Mouse (Mus musculus) MEL (cell line): ENCODE measurements around the gene Cyth4. TPM values are rescaled to one million over a fixed set of nuclear protein-coding genes. Genes with fewer than 3 reads are reported as not detected.

Experiments used
- DNase-seq: peaks from one replicate; pipeline ENCODE4 v3.0.0; 2011; ENCODE audit warnings: low read depth, low spot score
- H3K27ac ChIP-seq: 2 replicates; pipeline ENCODE4 v1.5.1; 2012; ENCODE audit warnings: low read depth, mild to moderate bottlenecking, control low read depth, low read length, moderate library complexity; ENCODE audit not compliant: control insufficient read depth
- H3K27me3 ChIP-seq, 2 experiments: fragments of 150-350 bp in 1 of 2; sonication (generic) in 1 of 2; 2 replicates each; pipeline ENCODE4 v1.6.1; 2012; ENCODE audit warnings: low read length in 2 of 2, mild to moderate bottlenecking in 2 of 2, improper control_type of control experiment in 1 of 2, moderate library complexity in 1 of 2; ENCODE audit not compliant: insufficient read depth in 2 of 2, control insufficient read depth in 1 of 2
- H3K36me3 ChIP-seq, 2 experiments: 2 replicates each; pipeline ENCODE4 v1.6.1; 2012 to 2014; ENCODE audit warnings: low read length in 2 of 2, improper control_type of control experiment in 1 of 2, inconsistent platforms in 1 of 2, mild to moderate bottlenecking in 1 of 2; ENCODE audit not compliant: insufficient read depth in 2 of 2, control insufficient read depth in 1 of 2
- H3K4me1 ChIP-seq, 2 experiments: fragments of 150-350 bp in 1 of 2; sonication (generic) in 1 of 2; 2 replicates each; pipeline ENCODE4 v1.6.1; 2012; ENCODE audit warnings: low read length in 2 of 2, improper control_type of control experiment in 1 of 2, mild to moderate bottlenecking in 1 of 2; ENCODE audit not compliant: insufficient read depth in 2 of 2, control insufficient read depth in 1 of 2
- H3K4me3 ChIP-seq, 2 experiments: fragments of 150-350 bp in 1 of 2; sonication (generic) in 1 of 2; 2 replicates each; pipeline ENCODE4 v1.5.1; 2012; ENCODE audit warnings: low read depth in 2 of 2, low read length in 2 of 2, mild to moderate bottlenecking in 2 of 2, moderate library complexity in 2 of 2, control low read depth in 1 of 2, improper control_type of control experiment in 1 of 2; ENCODE audit not compliant: control insufficient read depth in 1 of 2, insufficient read depth in 1 of 2
- H3K79me2 ChIP-seq: 2 replicates; pipeline ENCODE4 v1.6.1; 2012; ENCODE audit warnings: mild to moderate bottlenecking, low read length, moderate library complexity; ENCODE audit not compliant: control insufficient read depth, poor library complexity, insufficient read depth
- H3K9ac ChIP-seq: 2 replicates; pipeline ENCODE4 v1.6.1; 2012; ENCODE audit warnings: low read depth, mild to moderate bottlenecking, control low read depth, low read length, moderate library complexity; ENCODE audit not compliant: control insufficient read depth, poor library complexity, severe bottlenecking
- H3K9me3 ChIP-seq: fragments of 150-350 bp; sonication (generic); replicated peaks from 2 replicates; pipeline ENCODE4 v1.6.1; 2012; ENCODE audit warnings: mild to moderate bottlenecking, low read length, improper control_type of control experiment, moderate library complexity; ENCODE audit not compliant: insufficient read depth
- CHD1 ChIP-seq: IDR thresholded peaks from 2 replicates; pipeline ENCODE4 v1.6.1; 2012; ENCODE audit warnings: low read depth, mild to moderate bottlenecking, inconsistent platforms, low read length, improper control_type of control experiment
- CHD2 ChIP-seq: IDR thresholded peaks from 2 replicates; pipeline ENCODE4 v1.6.1; 2011; ENCODE audit warnings: low read length, improper control_type of control experiment
- ELF1 ChIP-seq: IDR thresholded peaks from 2 replicates; pipeline ENCODE4 v1.6.1; 2014; ENCODE audit warnings: low read depth, mild to moderate bottlenecking, inconsistent platforms, low read length, improper control_type of control experiment, moderate library complexity
- EP300 ChIP-seq, 2 experiments: IDR thresholded peaks; 2 replicates each; pipeline ENCODE4 v1.6.1; 2011; ENCODE audit warnings: improper control_type of control experiment in 2 of 2, low read length in 2 of 2, low read depth in 1 of 2, mild to moderate bottlenecking in 1 of 2
- ETS1 ChIP-seq: IDR thresholded peaks from 2 replicates; pipeline ENCODE4 v1.6.1; 2012; ENCODE audit warnings: low read depth, mild to moderate bottlenecking, inconsistent platforms, low read length, improper control_type of control experiment, moderate library complexity
- HCFC1 ChIP-seq: IDR thresholded peaks from 2 replicates; pipeline ENCODE4 v1.6.1; 2012; ENCODE audit warnings: low read depth, mild to moderate bottlenecking, inconsistent platforms, low read length, improper control_type of control experiment, moderate library complexity
- JUND ChIP-seq: IDR thresholded peaks from 2 replicates; pipeline ENCODE4 v1.6.1; 2011; ENCODE audit warnings: low read depth, mild to moderate bottlenecking, improper control_type of control experiment, low read length
- KAT2A ChIP-seq: conservative IDR thresholded peaks from 2 replicates; pipeline ENCODE4 v1.6.1; 2012; ENCODE audit warnings: low read depth, low read length, improper control_type of control experiment, inconsistent platforms
- MAFK ChIP-seq: IDR thresholded peaks from 2 replicates; pipeline ENCODE4 v1.6.1; 2011; ENCODE audit warnings: low read depth, mild to moderate bottlenecking, low read length, improper control_type of control experiment, borderline replicate concordance
- MEF2A ChIP-seq: IDR thresholded peaks from 2 replicates; pipeline ENCODE4 v1.6.1; 2014; ENCODE audit warnings: low read depth, mild to moderate bottlenecking, inconsistent platforms, low read length, improper control_type of control experiment; ENCODE audit not compliant: poor library complexity, insufficient replicate concordance, severe bottlenecking; ENCODE audit errors: extremely low read depth
- MXI1 ChIP-seq: IDR thresholded peaks from 2 replicates; pipeline ENCODE4 v1.6.1; 2011; ENCODE audit warnings: mild to moderate bottlenecking, low read depth, low read length, improper control_type of control experiment
- MYC ChIP-seq: IDR thresholded peaks from 2 replicates; pipeline ENCODE4 v1.6.1; 2011; ENCODE audit warnings: low read depth, mild to moderate bottlenecking, low read length, improper control_type of control experiment, moderate library complexity
- NELFE ChIP-seq: IDR thresholded peaks from 2 replicates; pipeline ENCODE4 v1.6.1; 2011; ENCODE audit warnings: low read depth, low read length, improper control_type of control experiment
- NRF1 ChIP-seq: IDR thresholded peaks from 2 replicates; pipeline ENCODE4 v1.6.1; 2014; ENCODE audit warnings: low read depth, mild to moderate bottlenecking, inconsistent platforms, low read length, improper control_type of control experiment, moderate library complexity; ENCODE audit not compliant: poor library complexity, insufficient read depth, severe bottlenecking
- POLR2A ChIP-seq, 2 experiments: IDR thresholded peaks; 2 replicates each; pipeline ENCODE4 v1.6.1; 2011 to 2012; ENCODE audit warnings: low read length in 2 of 2, mild to moderate bottlenecking in 2 of 2, control low read depth in 1 of 2, improper control_type of control experiment in 1 of 2, low read depth in 1 of 2, moderate library complexity in 1 of 2; ENCODE audit not compliant: control insufficient read depth in 1 of 2, insufficient read depth in 1 of 2, poor library complexity in 1 of 2
- POLR2AphosphoS5 ChIP-seq: IDR thresholded peaks from 2 replicates; pipeline ENCODE4 v1.6.1; 2012; ENCODE audit warnings: low read depth, borderline replicate concordance, mild to moderate bottlenecking, inconsistent platforms, low read length, moderate library complexity, mixed read lengths
- SIN3A ChIP-seq: IDR thresholded peaks from 2 replicates; pipeline ENCODE4 v1.6.1; 2012; ENCODE audit warnings: low read length, improper control_type of control experiment, inconsistent platforms
- SMC3 ChIP-seq: IDR thresholded peaks from 2 replicates; pipeline ENCODE4 v1.6.1; 2011; ENCODE audit warnings: low read depth, low read length, improper control_type of control experiment
- TBP ChIP-seq: IDR thresholded peaks from 2 replicates; pipeline ENCODE4 v1.8.0; 2011; ENCODE audit warnings: low read depth, low read length, improper control_type of control experiment
- TCF12 ChIP-seq: IDR thresholded peaks from 2 replicates; pipeline ENCODE4 v1.6.1; 2014; ENCODE audit warnings: low read depth, mild to moderate bottlenecking, inconsistent platforms, low read length, improper control_type of control experiment, moderate library complexity
- USF1 ChIP-seq: IDR thresholded peaks from 2 replicates; pipeline ENCODE4 v1.6.1; 2014; ENCODE audit warnings: low read depth, mild to moderate bottlenecking, inconsistent platforms, low read length, improper control_type of control experiment, moderate library complexity
- USF2 ChIP-seq, 2 experiments: IDR thresholded peaks; 2 replicates each; pipeline ENCODE4 v1.6.1; 2011 to 2012; ENCODE audit warnings: improper control_type of control experiment in 2 of 2, low read length in 2 of 2, borderline replicate concordance in 1 of 2, inconsistent platforms in 1 of 2, low read depth in 1 of 2, mild to moderate bottlenecking in 1 of 2; ENCODE audit not compliant: insufficient read depth in 1 of 2
- ZC3H11A ChIP-seq: IDR thresholded peaks from 2 replicates; pipeline ENCODE4 v1.6.1; 2012; ENCODE audit warnings: low read depth, mild to moderate bottlenecking, inconsistent platforms, low read length, improper control_type of control experiment
- ZMIZ1 ChIP-seq: IDR thresholded peaks from 2 replicates; pipeline ENCODE4 v1.6.1; 2012; ENCODE audit warnings: low read depth, mild to moderate bottlenecking, inconsistent platforms, low read length, improper control_type of control experiment, moderate library complexity
- ZNF384 ChIP-seq: IDR thresholded peaks from 2 replicates; pipeline ENCODE4 v1.6.1; 2012; ENCODE audit warnings: low read depth, mild to moderate bottlenecking, inconsistent platforms, low read length, improper control_type of control experiment
- polyA plus RNA-seq, 2 experiments: library from polyadenylated mRNA; stranded (reverse) in 1 of 2; unstranded in 1 of 2; fragments of >175 nt in 1 of 2; fragments of >200 nt in 1 of 2; gene quantifications; 2 replicates each; pipeline versions ENCODE4 v1.2.1 to v1.2.4; 2012; ENCODE audit warnings: low replicate concordance in 2 of 2, low read depth in 1 of 2; ENCODE audit not compliant: insufficient read length in 2 of 2, insufficient read depth in 1 of 2, missing spikeins in 1 of 2
- total RNA-seq: library from RNA; depleted of rRNA; stranded (reverse); fragments of 300-350 nt; gene quantifications from 2 replicates; pipeline ENCODE4 v1.2.3, GENCODE M21; 2012; rRNA removed

Gene Cyth4
- total RNA-seq (8.7 and 9.2 TPM in 2 replicates), polyA plus RNA-seq (10 to 100 TPM in 1 of 2 experiments, not detected in 1; 23.5 TPM)

- Histone ChIP-seq H3K4me1 (peaks cover 0 to 11% of the 10 kb centered on the region in 2 experiments; a peak in 2 of 4 replicates), H3K79me2 (no peaks in the 10 kb centered on the region), H3K9me3 (no peaks in the 10 kb centered on the region), H3K27ac (peak within 1 kb of the TSS; percentile 59), H3K9ac (peak within 1 kb of the TSS; percentile 56), H3K36me3 (no peaks in the 10 kb centered on the region), H3K27me3 (no peaks in the 10 kb centered on the region), H3K4me3 (peak within 1 kb of the TSS; percentile 58 to 73)
- peak; percentile 20; the same call in 1 of the 2 replicates for TF ChIP-seq TCF12
- TF ChIP-seq TBP = 0 out of 2 replicates have a peak, but pooled peaks have one; percentile 14
- peak; percentile 45; the same call in 1 of the 2 replicates for TF ChIP-seq SIN3A
- no peak for TF ChIP-seq MYC
- TF ChIP-seq JUND = no peak
- TF ChIP-seq NELFE = peak; percentile 49
- TF ChIP-seq EP300 (IDR thresholded peaks at IDR 0.05; ENCODE audit: low read depth in 1 of 2, low read length in 2 of 2) = no peak
- peak; percentile 44; the same call in 1 of the 2 replicates for TF ChIP-seq HCFC1
- no peak for TF ChIP-seq CHD2
- no peak for TF ChIP-seq USF1
- TF ChIP-seq SMC3 = no peak
- TF ChIP-seq POLR2A (IDR thresholded peaks at IDR 0.05; ENCODE audit: control insufficient read depth in 1 of 2, insufficient read depth in 1 of 2, low read depth in 1 of 2, low read length in 2 of 2, poor library complexity in 1 of 2) = peak in 1 of 2 experiments; percentile 35; a peak in 1 of 4 replicates
- peak; percentile 76 for TF ChIP-seq NRF1
- no peak for TF ChIP-seq ZNF384
- TF ChIP-seq CHD1 = no peak
- peak; percentile 57 for TF ChIP-seq ELF1
- TF ChIP-seq MXI1 = 0 out of 2 replicates have a peak, but pooled peaks have one; percentile 27
- no peak for TF ChIP-seq USF2 (IDR thresholded peaks at IDR 0.05; ENCODE audit: borderline replicate concordance in 1 of 2, insufficient read depth in 1 of 2, low read depth in 1 of 2, low read length in 2 of 2)
- peak; percentile 71 for TF ChIP-seq ETS1
- no peak for TF ChIP-seq MAFK
- no peak for TF ChIP-seq MEF2A
- no peak for TF ChIP-seq ZC3H11A
- TF ChIP-seq ZMIZ1 = peak; percentile 35; the same call in 1 of the 2 replicates
- TF ChIP-seq POLR2AphosphoS5 = no peak
- no peak for TF ChIP-seq KAT2A
- peak; percentile 75 for DNase-seq
These were observed at the start of gene Cyth4 for GRCm38 (mm10) chr15:78596914-78597313. Cyth4 (plus strand) TSS chr15:78597047.
